In genomic region chr5:150836782-150837181, GRCm38 (mm10) we compare ENCODE assay signal across 24 mouse cellular contexts.
"Had no signal": no experiment of that assay in that cellular context is flagged by ENCODE, and none has a peak within 500 bp of the region (broad histone marks: within the 10 kb centered on the region; RNA-seq: fewer than 3 reads in every experiment).

No protein-coding gene starts in this region.

- H3K4me2 ChIP-seq: heart, embryonic 11.5 days; heart, embryonic 13.5 days; heart, embryonic 15.5 days; hindbrain, embryonic 13.5 days; hindbrain, embryonic 15.5 days; kidney, embryonic 15.5 days; limb, embryonic 12.5 days had no signal

- H3K9me3 ChIP-seq: heart, embryonic 15.5 days; hindbrain, embryonic 15.5 days had no signal

- H3K4me3 ChIP-seq: heart, adult 2 months; heart, embryonic 13.5 days; heart, embryonic 15.5 days; hindbrain, embryonic 13.5 days; hindbrain, embryonic 15.5 days; kidney, embryonic 15.5 days; layer of hippocampus, adult 2 months; left cerebral cortex, adult 2 months; limb, embryonic 10.5 days; limb, embryonic 12.5 days had no signal

- H3K27me3 ChIP-seq: heart, embryonic 13.5 days; heart, embryonic 15.5 days; hindbrain, embryonic 13.5 days; hindbrain, embryonic 15.5 days; kidney, embryonic 15.5 days; limb, embryonic 12.5 days had no signal

- DNase-seq: gastrocnemius, postnatal 14 days; gastrocnemius, postnatal 36 days; heart, adult 2 months; heart, postnatal 14 days; heart, postnatal 36 days; kidney, adult 11 months; kidney, adult 2 months; kidney, adult 9 months; kidney, postnatal 25 days; kidney, postnatal 4 days; liver had no signal

- ATAC-seq: hindbrain, postnatal 0 days; intestine, embryonic 16.5 days had no signal

- H3K27ac ChIP-seq: heart, adult 2 months; heart, embryonic 13.5 days; heart, embryonic 15.5 days; hindbrain, embryonic 13.5 days; hindbrain, embryonic 15.5 days; hindbrain, postnatal 0 days; kidney, embryonic 15.5 days; kidney, postnatal 0 days; layer of hippocampus, adult 2 months; left cerebral cortex, adult 2 months; limb, embryonic 10.5 days; limb, embryonic 12.5 days had no signal

- H3K36me3 ChIP-seq: heart, embryonic 13.5 days; heart, embryonic 15.5 days; hindbrain, embryonic 13.5 days; hindbrain, embryonic 15.5 days; kidney, embryonic 15.5 days; limb, embryonic 12.5 days had no signal

- H3K9ac ChIP-seq: heart, embryonic 13.5 days; heart, embryonic 15.5 days; hindbrain, embryonic 13.5 days; hindbrain, embryonic 15.5 days; kidney, embryonic 15.5 days; limb, embryonic 12.5 days had no signal
